19 mouse cellular contexts compared by ENCODE assay signal in the genomic region with DNA sequence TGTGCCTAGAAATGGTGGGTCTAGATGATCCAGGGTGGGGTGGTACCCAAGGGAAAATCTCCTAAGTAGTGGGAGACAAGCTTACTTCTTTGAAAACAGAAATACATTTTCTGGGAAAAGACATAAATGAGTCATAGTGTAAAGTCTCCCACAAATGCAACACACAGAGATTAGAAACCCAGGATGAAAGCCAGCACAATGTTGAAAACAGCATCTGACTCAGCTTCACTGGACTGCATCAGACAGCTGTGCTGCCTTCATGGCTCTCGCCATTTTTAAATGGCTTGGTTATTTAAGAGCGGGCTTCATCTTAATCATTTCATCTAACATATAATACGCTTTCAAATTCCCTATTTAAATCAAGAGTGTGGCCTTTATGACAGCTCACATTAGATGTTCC.
DNase-seq lines count a peak whose midpoint lies in the region.
"Had no signal": no experiment of that assay in that cellular context is flagged by ENCODE, and none has a peak within 500 bp of the region (broad histone marks: within the 10 kb centered on the region; RNA-seq: fewer than 3 reads in every experiment).

No protein-coding gene starts in this region.

- WGBS in limb, embryonic 10.5 days, result 92% methylated on average over 3 of the region's 3 CpGs

- H3K4me3 ChIP-seq in limb, embryonic 10.5 days, result no peak overlapping the region
- H3K4me3 ChIP-seq: erythroblast, embryonic 14.5 days; gastrocnemius, adult 2 months; hindbrain, embryonic 12.5 days had no signal

- DNase-seq in frontal cortex, adult 2 months (ENCODE audit: extremely low spot score in 1 of 2, low spot score in 1 of 2), result peak; percentile 49 to 77
- DNase-seq in frontal cortex, postnatal 25 days (ENCODE audit: low spot score in 2 of 2), result no peak
- peak; percentile 67 for DNase-seq in right cerebral cortex, adult 18-20 months
- DNase-seq in right cerebral cortex, postnatal 14 days, result no peak
- peak; percentile 30 to 60 for DNase-seq in left cerebral cortex, adult 9 months (ENCODE audit: low spot score in 2 of 2)
- DNase-seq in right cerebral cortex, postnatal 36 days (ENCODE audit: low spot score in 2 of 2), result peak; percentile 22 to 54
- no peak for DNase-seq in limb, embryonic 10.5 days (ENCODE audit: low spot score)
- no peak for DNase-seq in layer of hippocampus, postnatal 10 days (ENCODE audit: low spot score in 2 of 2)
- DNase-seq: adrenal gland, postnatal 36 days; cerebellum, adult 9-10 months; gastrocnemius, adult 2 months; kidney, adult 18-20 months; kidney, postnatal 14 days; lung, adult 18-20 months; lung, postnatal 36 days had no signal

- no peaks in the 10 kb centered on the region for H3K36me3 ChIP-seq in limb, embryonic 10.5 days
- H3K36me3 ChIP-seq: hindbrain, embryonic 12.5 days had no signal

- H3K27ac ChIP-seq in limb, embryonic 10.5 days, result no peak overlapping the region
- H3K27ac ChIP-seq: gastrocnemius, adult 2 months; hindbrain, embryonic 12.5 days; stomach, postnatal 0 days had no signal

- H3K4me1 ChIP-seq in limb, embryonic 10.5 days, result no peaks in the 10 kb centered on the region
- H3K4me1 ChIP-seq: hindbrain, embryonic 12.5 days had no signal

- H3K27me3 ChIP-seq in limb, embryonic 10.5 days (ENCODE audit: low read depth, poor library complexity, severe bottlenecking), result no peaks in the 10 kb centered on the region
- H3K27me3 ChIP-seq: CH12.LX; hindbrain, embryonic 12.5 days had no signal

- no peaks in the 10 kb centered on the region for H3K9me3 ChIP-seq in limb, embryonic 10.5 days (replicated peaks)
- H3K9me3 ChIP-seq: hindbrain, embryonic 12.5 days had no signal

Comparison
In these comparisons a context has a peak if more than half of its experiments do, and no peak if none do; other contexts are left out.
1. DNase-seq: peak in frontal cortex, adult 2 months (2 of 2), right cerebral cortex, adult 18-20 months (single experiment), left cerebral cortex, adult 9 months (2 of 2) and right cerebral cortex, postnatal 36 days (2 of 2); none in frontal cortex, postnatal 25 days (0 of 2), right cerebral cortex, postnatal 14 days (single experiment), limb, embryonic 10.5 days (single experiment) and layer of hippocampus, postnatal 10 days (0 of 2).